Mouse (Mus musculus) hematopoietic multipotent progenitor cell, adult 10-12 weeks (in vitro differentiated cells): ENCODE measurements around the gene Tas2r108. TPM values are rescaled to one million over a fixed set of nuclear protein-coding genes. Genes with fewer than 3 reads are reported as not detected.

Experiments
- polyA plus RNA-seq: library from polyadenylated mRNA; stranded (reverse); fragments of >175 nt; gene quantifications from 2 replicates; pipeline ENCODE4 v1.2.3, GENCODE M21; 2012; ENCODE audit warnings: low replicate concordance

Gene Tas2r108
- not detected in 2 replicates for polyA plus RNA-seq

DNA sequence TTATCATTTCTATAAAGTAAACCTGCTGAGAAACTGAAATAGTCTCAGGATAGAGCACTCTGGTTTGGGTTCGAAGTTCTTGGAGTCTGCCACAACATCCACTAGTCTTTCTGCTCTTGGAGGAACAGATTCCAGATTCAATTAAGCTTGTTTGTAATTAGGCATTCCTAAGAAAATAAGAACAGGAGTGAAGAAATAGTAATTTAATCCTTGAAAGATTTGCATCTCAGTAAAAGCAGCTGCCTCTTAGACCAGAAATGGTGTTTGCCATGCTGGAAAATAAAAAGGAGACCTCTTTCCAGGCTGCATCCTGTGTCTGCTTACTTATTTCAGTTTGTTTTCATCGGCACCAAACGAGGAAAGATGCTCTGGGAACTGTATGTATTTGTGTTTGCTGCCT lies at the start of gene Tas2r108:
Gene Tas2r108, plus strand, starts transcription at position 301 of the 400 bp plus-strand sequence.

DNA sequence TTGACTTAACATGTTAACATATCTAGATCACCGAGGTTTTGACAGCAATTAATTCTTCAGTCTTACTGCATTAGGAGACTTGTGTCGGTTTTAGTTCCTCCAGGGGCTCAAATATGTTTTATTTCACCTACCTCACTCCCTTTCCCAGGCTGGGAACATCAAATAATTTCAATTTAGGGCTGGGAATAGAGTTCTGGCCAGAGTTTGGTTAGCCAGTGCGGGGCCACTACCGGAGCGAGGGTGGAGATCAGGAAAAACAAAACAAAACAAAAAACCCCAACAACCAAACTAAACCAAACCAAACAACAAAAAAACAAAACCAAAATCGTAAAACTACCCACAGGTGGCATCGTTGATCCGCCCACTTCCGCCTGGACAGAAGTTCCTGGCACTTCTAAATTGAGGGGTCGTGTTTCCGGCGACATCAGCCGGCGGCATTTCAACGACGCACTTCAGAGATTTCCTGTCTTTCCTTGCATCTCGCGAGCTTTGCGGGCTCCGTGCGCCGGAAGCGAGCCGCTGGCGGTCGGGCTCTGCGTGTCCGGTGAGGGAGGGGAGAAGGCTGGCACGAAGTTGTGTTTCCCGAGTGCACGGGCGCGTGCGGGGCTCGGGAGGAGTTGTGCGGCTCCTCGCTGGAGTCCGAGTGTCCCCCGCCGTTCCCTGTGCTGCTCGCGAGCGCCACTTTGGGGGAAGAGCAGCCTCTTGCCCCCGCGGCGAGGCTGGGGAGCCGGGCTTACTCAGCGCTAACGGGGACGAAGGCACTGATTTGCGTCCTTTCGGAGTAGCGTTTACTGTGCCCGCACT lies 22.2 kb upstream of the Tas2r108 start, which contains the start of gene Ssbp1:
Gene Ssbp1, plus strand, starts transcription at position 437 of the 804 bp plus-strand sequence.

DNA sequence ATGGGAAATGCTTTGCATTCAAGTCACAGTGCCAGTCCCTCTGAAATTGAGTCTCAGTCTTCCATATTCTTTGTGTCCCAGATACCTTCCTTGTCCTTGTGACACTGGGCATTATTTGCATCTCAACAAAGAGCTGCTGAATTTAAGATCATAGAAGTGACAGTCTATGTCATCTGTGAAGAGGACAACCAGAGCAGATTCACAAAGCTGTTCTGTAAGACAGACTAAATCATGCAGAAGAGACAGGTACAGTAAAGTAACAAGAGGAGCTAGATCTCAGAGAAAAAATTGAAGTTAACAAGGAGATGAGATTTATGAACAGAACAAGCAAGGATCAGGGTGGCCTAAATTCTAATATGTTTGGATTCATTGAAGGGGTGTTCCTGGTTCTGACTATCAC lies 2.4 kb upstream of the Tas2r108 start, which contains the start of gene Tas2r137:
Gene Tas2r137, plus strand, starts transcription at position 301 of the 400 bp plus-strand sequence.

DNA sequence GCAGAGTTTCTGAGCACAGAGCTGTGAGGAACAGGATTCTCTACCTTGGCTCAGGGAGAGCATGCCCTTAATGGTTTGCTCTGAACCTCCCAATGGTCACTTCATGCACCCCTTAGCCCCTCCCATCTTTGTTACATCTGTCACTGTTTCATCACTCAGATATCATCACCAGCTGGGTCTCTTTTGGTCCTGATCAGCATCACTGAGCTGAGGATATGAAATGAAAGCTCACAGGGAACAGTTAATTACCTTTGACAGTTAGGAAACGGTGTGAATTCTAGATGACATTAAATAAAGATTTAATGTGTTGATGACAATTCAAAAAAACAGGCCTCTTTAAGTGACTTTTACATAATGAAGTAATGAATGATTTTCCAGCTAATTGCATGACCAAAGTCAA lies 26.1 kb downstream of the Tas2r108 start, which contains the start of gene Prss37:
Gene Prss37, minus strand, starts transcription at position 101 of the 400 bp plus-strand sequence.

Other genes starting within 250 kb of the Tas2r108 start
- 3.6 and 4.9 TPM in 2 replicates for gene Agk, start 168.4 kb upstream of the Tas2r108 start, polyA plus RNA-seq
- gene E330009J07Rik, start 57.4 kb upstream of the Tas2r108 start, polyA plus RNA-seq = 4.4 and 10.7 TPM in 2 replicates
- not detected in 2 replicates for gene Wee2, start 54.4 kb upstream of the Tas2r108 start, polyA plus RNA-seq
- gene Ssbp1, start 22.2 kb upstream of the Tas2r108 start, polyA plus RNA-seq = 22.6 and 26.0 TPM in 2 replicates
- gene Tas2r137, start 2.3 kb upstream of the Tas2r108 start, polyA plus RNA-seq = not detected in 2 replicates
- not detected in 2 replicates for gene Prss37, start 26.0 kb downstream of the Tas2r108 start, polyA plus RNA-seq
- not detected in 2 replicates for gene Olfr461, start 61.5 kb downstream of the Tas2r108 start, polyA plus RNA-seq
- not detected in 2 replicates for gene Olfr460, start 76.0 kb downstream of the Tas2r108 start, polyA plus RNA-seq
- gene Clec5a, start 92.3 kb downstream of the Tas2r108 start, polyA plus RNA-seq = 0.13 and 0.51 TPM in 2 replicates
- gene Tas2r138, start 119.8 kb downstream of the Tas2r108 start, polyA plus RNA-seq = not detected in 2 replicates
- 0.10 and 0.53 TPM in 2 replicates for gene Mgam, start 135.3 kb downstream of the Tas2r108 start, polyA plus RNA-seq